Mouse (Mus musculus) ovary, adult 10 weeks (tissue): ENCODE data around the gene Rpgr. TPM values are rescaled to one million over a fixed set of nuclear protein-coding genes. Genes with fewer than 3 reads are reported as not detected.

Experiments used
- polyA plus RNA-seq: library from polyadenylated mRNA; stranded (reverse); fragments of 350-450 nt; fragmentation: Illumina TruSeq; extraction: RNeasy Lipid Tissue Mini Kit (QIAGEN cat#74804); gene quantifications from one replicate; pipeline ENCODE4 v1.2.3, GENCODE M21; 2014

The Rpgr gene
- polyA plus RNA-seq, result 40.6 TPM

DNA sequence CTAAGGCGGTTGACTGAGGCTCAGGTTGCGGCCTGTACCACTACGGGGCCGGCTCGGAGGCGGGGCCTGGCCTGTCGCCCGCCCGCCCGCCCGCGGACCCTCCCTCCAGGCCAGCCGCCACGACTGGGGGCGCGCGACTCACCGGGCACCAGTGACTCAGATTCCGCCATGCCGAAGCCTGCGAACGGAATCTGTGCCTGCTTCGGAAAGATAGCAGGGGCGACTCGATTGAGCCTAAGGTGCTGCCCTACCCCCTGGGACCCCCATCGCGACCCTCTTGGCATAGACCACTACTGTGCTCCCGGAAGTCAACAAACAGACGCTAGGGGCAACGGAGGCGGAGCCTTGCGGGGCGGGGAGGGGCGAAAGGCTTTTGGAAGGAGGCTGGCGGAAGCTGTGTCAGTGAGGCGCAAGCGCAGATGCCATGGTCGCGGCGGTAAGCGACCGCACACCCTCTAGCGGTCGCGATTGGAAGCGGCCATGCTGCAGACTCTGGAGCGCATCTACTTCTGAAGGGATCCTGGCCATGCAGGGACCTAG, at the start of gene Rpgr:
Gene Rpgr (minus strand): TSS at position 511 of the 540 bp plus-strand sequence.

DNA sequence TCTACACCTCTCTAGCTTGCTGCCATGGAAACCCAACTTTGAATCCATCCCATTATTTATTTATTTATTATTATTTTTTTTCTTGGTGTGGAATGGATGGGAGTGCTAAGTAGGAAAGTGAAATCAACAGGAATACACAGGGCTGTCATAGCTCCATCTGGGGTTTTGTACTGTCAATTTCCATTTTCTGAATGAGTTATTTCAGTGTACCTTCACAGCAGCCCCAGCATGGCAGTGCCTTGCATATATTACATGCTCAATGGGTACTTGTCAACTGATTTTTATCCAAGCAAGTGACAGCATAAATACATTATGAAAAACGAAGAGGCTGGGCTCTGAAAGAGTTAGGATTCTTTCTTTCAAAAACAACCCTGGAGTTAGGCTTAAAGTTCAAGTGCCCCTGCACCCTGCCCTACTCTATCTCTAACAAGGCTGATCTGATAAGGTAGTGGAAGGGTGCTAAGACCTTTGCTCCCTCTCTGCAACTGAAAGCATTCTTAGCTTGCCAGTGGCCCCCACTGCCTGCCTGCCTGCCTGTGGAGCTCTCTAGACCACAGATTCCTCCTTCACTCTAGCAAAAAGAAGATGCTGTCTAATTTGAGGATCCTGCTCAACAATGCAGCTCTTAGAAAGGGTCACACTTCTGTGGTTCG, 35.3 kb upstream of the Rpgr start, which contains the start of gene Otc:
Gene Otc (plus strand): TSS at position 454 of the 653 bp plus-strand sequence.

DNA sequence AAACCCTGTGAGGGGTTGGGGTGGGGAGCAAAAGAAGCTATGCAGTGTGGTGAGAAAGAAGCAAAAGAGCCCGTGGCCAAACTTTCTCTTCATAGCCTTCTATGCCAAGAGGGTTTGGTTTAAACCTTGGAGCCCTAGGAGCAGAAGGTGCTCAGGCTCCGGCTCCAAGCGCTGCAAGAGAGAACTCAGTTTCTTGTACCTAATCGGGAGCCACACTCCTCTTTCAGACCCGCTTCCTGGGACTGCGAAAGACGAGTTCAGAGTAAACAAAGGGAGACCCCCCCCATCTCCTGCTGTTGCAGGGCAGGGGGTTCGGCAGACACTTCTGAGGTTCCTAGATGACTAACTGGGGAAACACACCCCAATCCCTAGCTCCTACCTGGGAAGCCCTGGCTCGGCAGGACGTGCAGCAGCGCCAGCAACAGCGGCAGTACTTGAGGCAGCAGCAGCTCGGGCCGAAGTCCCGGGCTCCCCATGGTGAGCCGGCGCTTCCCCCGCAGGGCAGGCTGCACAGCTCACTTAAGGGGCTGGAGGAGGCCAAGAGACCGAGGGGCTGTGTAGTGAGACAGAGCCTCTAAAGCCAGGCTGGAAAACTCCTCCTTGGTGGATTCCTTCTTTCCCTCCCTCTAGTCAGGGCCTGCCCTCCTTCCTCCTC, 99.5 kb downstream of the Rpgr start, which contains the start of gene Srpx:
Gene Srpx (minus strand): TSS at position 645 of the 655 bp plus-strand sequence.

Other genes with a start within 250 kb of the Rpgr start
- gene Srpx, start 99.2 kb downstream of the Rpgr start, polyA plus RNA-seq, result 8.9 TPM
- 0.60 TPM for gene Otc, start 35.4 kb upstream of the Rpgr start, polyA plus RNA-seq